Comparison of ENCODE assay signal across 27 mouse cellular contexts in the genomic region with DNA sequence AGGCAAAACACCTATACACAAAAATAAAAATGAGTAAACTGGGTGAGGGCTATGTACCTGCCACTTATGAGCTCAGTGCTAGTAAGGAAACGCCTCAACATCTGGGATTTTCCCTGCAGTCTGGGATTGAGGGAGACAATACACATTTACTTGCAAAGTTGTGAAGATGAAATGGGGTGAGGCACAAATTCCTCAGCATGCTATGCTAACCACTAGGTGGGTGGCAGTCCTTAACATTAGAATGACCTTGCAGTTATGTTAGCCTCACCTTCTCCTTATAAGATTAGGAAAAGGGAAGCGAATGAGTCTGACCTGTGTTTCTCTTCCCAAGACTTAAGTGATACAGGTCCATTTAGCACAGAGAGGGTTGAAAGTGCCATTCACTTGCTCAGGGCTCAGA. TPM values are rescaled to one million over a fixed set of nuclear protein-coding genes. Genes with fewer than 3 reads are reported as not detected.
A peak's percentile ranks its signal among the peaks of the same experiment; 100 is the strongest.
DNase-seq lines count a peak whose midpoint lies in the region; ATAC-seq and TF ChIP-seq lines count a peak whose summit lies in the region.
"Had no signal": no experiment of that assay in that cellular context is flagged by ENCODE, and none has a peak within 500 bp of the region (broad histone marks: within the 10 kb centered on the region; RNA-seq: fewer than 3 reads in every experiment).

No protein-coding gene starts in this region.

- H3K4me1 ChIP-seq in liver, adult 2 months (ENCODE audit: control insufficient read depth, insufficient read depth, low read length): peaks cover 8% of the 10 kb centered on the region; the same call in 1 of the 2 replicates
- H3K4me1 ChIP-seq in liver, embryonic 11.5 days (replicated peaks; ENCODE audit: control insufficient read depth, insufficient read depth, low read length): no peaks in the 10 kb centered on the region; the same call in 1 of the 2 replicates
- H3K4me1 ChIP-seq in ES-E14 (ENCODE audit: control insufficient read depth in 2 of 2, insufficient read depth in 2 of 2, low read length in 2 of 2, poor library complexity in 1 of 2): peaks cover 0 to 5% of the 10 kb centered on the region in 2 experiments; a peak in 2 of 4 replicates

- no peak for ATAC-seq in liver, embryonic 11.5 days (replicated peaks; ENCODE audit: low FRiP score)
- ATAC-seq: forebrain, embryonic 15.5 days; intestine, postnatal 0 days had no signal

- H3K36me3 ChIP-seq in liver, adult 2 months (ENCODE audit: control insufficient read depth, insufficient read depth, low read length): peaks cover 47% of the 10 kb centered on the region
- H3K36me3 ChIP-seq in liver, embryonic 11.5 days (ENCODE audit: control insufficient read depth, insufficient read depth, low read length): no peaks in the 10 kb centered on the region
- H3K36me3 ChIP-seq in ES-E14 (ENCODE audit: control insufficient read depth, insufficient read depth, low read length, poor library complexity, severe bottlenecking): peaks cover 6% of the 10 kb centered on the region
- peaks cover 36% of the 10 kb centered on the region for H3K36me3 ChIP-seq in myocyte (ENCODE audit: control insufficient read depth, insufficient read depth)
- H3K36me3 ChIP-seq: forebrain, embryonic 12.5 days; forebrain, embryonic 15.5 days; heart, embryonic 10.5 days; heart, embryonic 13.5 days; hindbrain, embryonic 12.5 days; hindbrain, embryonic 15.5 days had no signal

- H3K4me3 ChIP-seq in liver, adult 2 months (ENCODE audit: insufficient read depth, low read depth, low read length): no peak overlapping the region
- H3K4me3 ChIP-seq in liver, embryonic 11.5 days (ENCODE audit: low read depth, low read length): no peak overlapping the region
- no peak overlapping the region for H3K4me3 ChIP-seq in ES-E14 (ENCODE audit: insufficient read depth in 1 of 2, low read depth in 1 of 2, low read length in 2 of 2, poor library complexity in 1 of 2, severe bottlenecking in 1 of 2)
- no peak overlapping the region for H3K4me3 ChIP-seq in myocyte
- H3K4me3 ChIP-seq: embryonic facial prominence, embryonic 10.5 days; embryonic facial prominence, embryonic 13.5 days; erythroblast, embryonic 14.5 days; forebrain, embryonic 12.5 days; forebrain, embryonic 15.5 days; heart, adult 2 months; heart, embryonic 10.5 days; heart, embryonic 13.5 days; hindbrain, embryonic 12.5 days; hindbrain, embryonic 15.5 days had no signal

- no peak overlapping the region for H3K4me2 ChIP-seq in liver, embryonic 11.5 days
- H3K4me2 ChIP-seq in myocyte (ENCODE audit: low read depth): peak overlapping the region; percentile 84
- H3K4me2 ChIP-seq: embryonic facial prominence, embryonic 13.5 days; forebrain, embryonic 12.5 days; forebrain, embryonic 15.5 days; heart, embryonic 13.5 days; hindbrain, embryonic 12.5 days; hindbrain, embryonic 15.5 days had no signal

- WGBS in liver, adult 2 months: 90% methylated on average over 2 of the region's 2 CpGs
- whole genome bisulfite sequencing in liver, embryonic 11.5 days: 78% methylated on average over 2 of the region's 2 CpGs

- no peak overlapping the region for H3ac ChIP-seq in myocyte (ENCODE audit: control insufficient read depth, insufficient read length)

- peaks cover 2% of the 10 kb centered on the region; the same call in 1 of the 2 replicates for H3K79me2 ChIP-seq in liver, adult 2 months (ENCODE audit: control insufficient read depth, insufficient read depth, low read length)
- H3K79me2 ChIP-seq in myocyte (ENCODE audit: control insufficient read depth, insufficient read depth): peaks cover 22% of the 10 kb centered on the region

- no peak for TF ChIP-seq POLR2A in liver, adult 2 months (IDR thresholded peaks at IDR 0.05; ENCODE audit: extremely low read depth, insufficient read depth, low read length)
- TF ChIP-seq POLR2A in myocyte (IDR thresholded peaks at IDR 0.05; ENCODE audit: insufficient read length, low read depth): no peak

- TF ChIP-seq CTCF in liver, adult 2 months (IDR thresholded peaks at IDR 0.05; ENCODE audit: low read depth, low read length): no peak

- no peaks in the 10 kb centered on the region for H3K27me3 ChIP-seq in liver, adult 2 months (ENCODE audit: control insufficient read depth, insufficient read depth, low read length)
- peaks cover 2% of the 10 kb centered on the region; the same call in 1 of the 2 replicates for H3K27me3 ChIP-seq in liver, embryonic 11.5 days (replicated peaks; ENCODE audit: control insufficient read depth, insufficient read depth, low read length)
- no peaks in the 10 kb centered on the region for H3K27me3 ChIP-seq in myocyte (ENCODE audit: control insufficient read depth, insufficient read depth, insufficient read length)
- H3K27me3 ChIP-seq: embryonic facial prominence, embryonic 13.5 days; forebrain, embryonic 12.5 days; forebrain, embryonic 15.5 days; heart, embryonic 13.5 days; hindbrain, embryonic 12.5 days; hindbrain, embryonic 15.5 days had no signal

- peak overlapping the region; percentile 32; the same call in 1 of the 2 replicates for H3K27ac ChIP-seq in liver, adult 2 months (replicated peaks; ENCODE audit: insufficient read depth, low read depth, low read length)
- H3K27ac ChIP-seq in liver, embryonic 11.5 days (ENCODE audit: low read depth, low read length): no peak overlapping the region
- peak overlapping the region; percentile 75 for H3K27ac ChIP-seq in ES-E14 (ENCODE audit: insufficient read depth, low read depth, low read length, poor library complexity, severe bottlenecking)
- H3K27ac ChIP-seq: embryonic facial prominence, embryonic 10.5 days; embryonic facial prominence, embryonic 13.5 days; forebrain, embryonic 12.5 days; forebrain, embryonic 15.5 days; heart, adult 2 months; heart, embryonic 10.5 days; heart, embryonic 13.5 days; hindbrain, embryonic 12.5 days; hindbrain, embryonic 15.5 days had no signal

- DNase-seq in liver, adult 2 months (ENCODE audit: extremely low read depth, low read depth, low spot score): peak; percentile 8
- DNase-seq in liver, embryonic 11.5 days (ENCODE audit: low spot score): no peak
- DNase-seq in ES-E14 (ENCODE audit: low read depth, low spot score): no peak
- DNase-seq in adrenal gland, postnatal 14 days: no peak
- DNase-seq in right cerebral cortex, postnatal 25 days: no peak
- DNase-seq: adrenal gland, postnatal 10 days; cerebellum, adult 11 months; cerebellum, adult 2 months; cerebellum, adult 9-11 months; cerebellum, postnatal 25 days; embryo, embryonic 11 days; gastrocnemius, postnatal 10 days; gastrocnemius, postnatal 36 days; heart, adult 2 months had no signal

- H3K9ac ChIP-seq in liver, adult 2 months (ENCODE audit: low read depth, low read length): no peak overlapping the region
- H3K9ac ChIP-seq in liver, embryonic 11.5 days (ENCODE audit: low read depth, low read length): no peak overlapping the region
- H3K9ac ChIP-seq in ES-E14 (ENCODE audit: insufficient read depth, low read depth, low read length, poor library complexity, severe bottlenecking): no peak overlapping the region
- H3K9ac ChIP-seq: embryonic facial prominence, embryonic 13.5 days; forebrain, embryonic 12.5 days; forebrain, embryonic 15.5 days; heart, embryonic 13.5 days; hindbrain, embryonic 12.5 days; hindbrain, embryonic 15.5 days had no signal

- H3K9me3 ChIP-seq in liver, embryonic 11.5 days (ENCODE audit: control insufficient read depth, low read length): no peaks in the 10 kb centered on the region
- no peaks in the 10 kb centered on the region for H3K9me3 ChIP-seq in ES-E14 (ENCODE audit: control insufficient read depth, insufficient read depth, low read depth, low read length)
- H3K9me3 ChIP-seq: embryonic facial prominence, embryonic 10.5 days; embryonic facial prominence, embryonic 13.5 days; forebrain, embryonic 12.5 days; forebrain, embryonic 15.5 days; heart, embryonic 10.5 days; heart, embryonic 13.5 days; hindbrain, embryonic 12.5 days; hindbrain, embryonic 15.5 days had no signal

- in situ Hi-C loops in ES-E14 (cut with MboI; ENCODE audit: low sequenced_read_pairs in 2 of 2, unreplicated experiment in 2 of 2): no loop called here

TF ChIP-seq in ES-E14, 5 proteins besides CTCF, POLR2A, EP300 and RAD21:
- TF ChIP-seq ZNF384 (IDR thresholded peaks at IDR 0.05; ENCODE audit: low read depth, low read length) (no peak), CHD2 (IDR thresholded peaks at IDR 0.05; ENCODE audit: low read depth, low read length) (no peak), MAFK (IDR thresholded peaks at IDR 0.05; ENCODE audit: insufficient read depth, low read depth, low read length) (no peak), ZC3H11A (IDR thresholded peaks at IDR 0.05; ENCODE audit: borderline replicate concordance, low read depth, low read length) (no peak), HCFC1 (IDR thresholded peaks at IDR 0.05; ENCODE audit: borderline replicate concordance, insufficient read depth, low read length) (no peak)

TF ChIP-seq in myocyte, 11 proteins besides CTCF, POLR2A, EP300 and RAD21 (continues in another document):
- TF ChIP-seq USF1 (IDR thresholded peaks at IDR 0.05; ENCODE audit: low read depth) (no peak), MYOD1 (IDR thresholded peaks at IDR 0.05; ENCODE audit: control insufficient read depth in 1 of 3, insufficient read length in 2 of 3, low read depth in 2 of 3) (no peak), TCF3 (IDR thresholded peaks at IDR 0.05; ENCODE audit: insufficient read length, low read depth) (no peak), MAX (IDR thresholded peaks at IDR 0.05; ENCODE audit: low read depth) (no peak), E2F4 (IDR thresholded peaks at IDR 0.05; ENCODE audit: insufficient read depth) (no peak), POLR2AphosphoS2 (IDR thresholded peaks at IDR 0.05; ENCODE audit: insufficient read length, low read depth) (no peak), TCF12 (IDR thresholded peaks at IDR 0.05; ENCODE audit: insufficient read depth, poor library complexity, severe bottlenecking) (no peak), SRF (IDR thresholded peaks at IDR 0.05; ENCODE audit: control insufficient read depth, insufficient read length, low read depth) (no peak), REST (IDR thresholded peaks at IDR 0.05; ENCODE audit: insufficient read depth, insufficient read length) (no peak), CEBPB (IDR thresholded peaks at IDR 0.05; ENCODE audit: insufficient read depth, poor library complexity, severe bottlenecking) (no peak)

RNA-seq across cellular contexts. Expression of gene Cth, which starts 3.5 kb away (rescaled TPM):
- total RNA-seq in liver, adult 2 months (2014; rRNA removed): 1,116 and 1,443 TPM in 2 replicates
- 446 and 569 TPM in 2 replicates for polyA plus RNA-seq in liver, adult 2 months (2012; rRNA removed)
- polyA plus RNA-seq in liver, embryonic 11.5 days (2014; fragmentation: Nextera tagmentation; extraction: Ambion mirVana): 31.6 and 35.6 TPM in 2 replicates
- total RNA-seq in ES-E14 (2012; rRNA removed): 70.7 and 76.0 TPM in 2 replicates
- 66.6 TPM for polyA plus RNA-seq in myocyte (2012; fragmentation: generic; extraction: Trizol)
- total RNA-seq in adrenal gland, postnatal 14 days (2021): 18.6 and 44.9 TPM in 2 replicates
- total RNA-seq: common myeloid progenitor, adult 5-6 weeks; hematopoietic stem cell, adult 5-6 weeks had no signal
- polyA plus RNA-seq: erythroblast, embryonic 14.5 days had no signal

RNA-seq across cellular contexts. Expression of gene Ankrd13c, which starts 25.7 kb away (rescaled TPM):
- total RNA-seq in liver, adult 2 months (2014; rRNA removed): 20.4 and 21.2 TPM in 2 replicates
- 7.5 and 9.0 TPM in 2 replicates for polyA plus RNA-seq in liver, adult 2 months (2012; rRNA removed)
- 26.5 and 28.6 TPM in 2 replicates for polyA plus RNA-seq in liver, embryonic 11.5 days (2014; fragmentation: Nextera tagmentation; extraction: Ambion mirVana)
- total RNA-seq in ES-E14 (2012; rRNA removed): 26.1 and 33.7 TPM in 2 replicates
- polyA plus RNA-seq in myocyte (2012; fragmentation: generic; extraction: Trizol): 19.9 TPM
- 72.2 and 78.7 TPM in 2 replicates for total RNA-seq in adrenal gland, postnatal 14 days (2021)

Comparison
In these comparisons a context has a peak if more than half of its experiments do, and no peak if none do; other contexts are left out.
1. RNA of gene Cth, which starts 3.5 kb away (total RNA-seq): 1,116 to 1,443 TPM in liver, adult 2 months; 70.7 to 76.0 TPM in ES-E14 and 18.6 to 44.9 TPM in adrenal gland, postnatal 14 days; every median in the first group is over 10 times any median in the second.